Mouse (Mus musculus): ENCODE measurements around the gene Car10. TPM values are rescaled to one million over a fixed set of nuclear protein-coding genes. Genes with fewer than 3 reads are reported as not detected.

The Car10 gene
- polyA plus RNA-seq, 1 experiment from 2014 or later: 0.20 TPM

- DNase-seq (ENCODE audit: low spot score): no peak
- Histone ChIP-seq H3K27ac (no peak overlapping the region), H3K36me3 (no peaks in the 10 kb centered on the region), H3K4me3 (no peak overlapping the region), H3K27me3 (ENCODE audit: low read depth, poor library complexity, severe bottlenecking) (no peaks in the 10 kb centered on the region), H3K9me3 (replicated peaks) (no peaks in the 10 kb centered on the region), H3K4me1 (no peaks in the 10 kb centered on the region)
- WGBS: 83% methylated on average over 4 of the region's 4 CpGs
These were observed 490.0 kb downstream of the Car10 start for GRCm38 (mm10) chr11:93587788-93588187.

GRCm38 (mm10) chr11:93590652-93591051 lies 492.8 kb downstream of the Car10 start:
- Histone ChIP-seq H3K9me3 (replicated peaks) (no peaks in the 10 kb centered on the region), H3K4me1 (no peaks in the 10 kb centered on the region), H3K27ac (no peak overlapping the region), H3K4me3 (no peak overlapping the region), H3K27me3 (ENCODE audit: low read depth, poor library complexity, severe bottlenecking) (no peaks in the 10 kb centered on the region), H3K36me3 (no peaks in the 10 kb centered on the region)
- DNase-seq (ENCODE audit: low spot score): no peak
- WGBS: 78% methylated on average over 3 of the region's 3 CpGs

GRCm38 (mm10) chr11:93594033-93594432 lies 496.2 kb downstream of the Car10 start:
- H3K27ac ChIP-seq: no peak overlapping the region
- no peaks in the 10 kb centered on the region for H3K9me3 ChIP-seq (replicated peaks)
- H3K4me1 ChIP-seq: no peaks in the 10 kb centered on the region
- H3K4me3 ChIP-seq: no peak overlapping the region
- no peaks in the 10 kb centered on the region for H3K36me3 ChIP-seq
- DNase-seq (ENCODE audit: low spot score): no peak
- 4% methylated on average over 2 of the region's 2 CpGs for WGBS
- no peaks in the 10 kb centered on the region for H3K27me3 ChIP-seq (ENCODE audit: low read depth, poor library complexity, severe bottlenecking)

GRCm38 (mm10) chr11:93598175-93598574 lies 500.3 kb downstream of the Car10 start:
- Histone ChIP-seq H3K4me1 (no peaks in the 10 kb centered on the region), H3K27me3 (ENCODE audit: low read depth, poor library complexity, severe bottlenecking) (no peaks in the 10 kb centered on the region), H3K4me3 (no peak overlapping the region), H3K27ac (no peak overlapping the region), H3K9me3 (replicated peaks) (no peaks in the 10 kb centered on the region), H3K36me3 (no peaks in the 10 kb centered on the region)
- 77% methylated on average over 4 of the region's 4 CpGs for WGBS
- DNase-seq (ENCODE audit: low spot score): no peak

- no peak for DNase-seq (ENCODE audit: low spot score)
- Histone ChIP-seq H3K27me3 (ENCODE audit: low read depth, poor library complexity, severe bottlenecking) (no peaks in the 10 kb centered on the region), H3K4me1 (no peaks in the 10 kb centered on the region), H3K9me3 (replicated peaks) (no peaks in the 10 kb centered on the region), H3K4me3 (no peak overlapping the region), H3K36me3 (no peaks in the 10 kb centered on the region), H3K27ac (no peak overlapping the region)
- whole genome bisulfite sequencing: 87% methylated on average over 3 of the region's 3 CpGs
These were observed 501.9 kb downstream of the Car10 start for GRCm38 (mm10) chr11:93599755-93600154.

- Histone ChIP-seq H3K9me3 (replicated peaks) (no peaks in the 10 kb centered on the region), H3K4me3 (no peak overlapping the region), H3K27ac (no peak overlapping the region), H3K4me1 (no peaks in the 10 kb centered on the region), H3K36me3 (no peaks in the 10 kb centered on the region), H3K27me3 (ENCODE audit: low read depth, poor library complexity, severe bottlenecking) (no peaks in the 10 kb centered on the region)
- DNase-seq (ENCODE audit: low spot score): no peak
- 88% methylated on average over 1 of the region's 1 CpGs for WGBS
These were observed 505.7 kb downstream of the Car10 start for GRCm38 (mm10) chr11:93603575-93603974.

GRCm38 (mm10) chr11:93607111-93607510 lies 509.3 kb downstream of the Car10 start:
- Histone ChIP-seq H3K27me3 (ENCODE audit: low read depth, poor library complexity, severe bottlenecking) (no peaks in the 10 kb centered on the region), H3K36me3 (no peaks in the 10 kb centered on the region), H3K4me1 (no peaks in the 10 kb centered on the region), H3K4me3 (no peak overlapping the region), H3K27ac (no peak overlapping the region), H3K9me3 (replicated peaks) (no peaks in the 10 kb centered on the region)
- no peak for DNase-seq (ENCODE audit: low spot score)
- WGBS: 91% methylated on average over 1 of the region's 1 CpGs

GRCm38 (mm10) chr11:93608716-93609115 lies 510.9 kb downstream of the Car10 start:
- H3K4me1 ChIP-seq: peaks cover 3% of the 10 kb centered on the region; the same call in 1 of the 2 replicates
- WGBS: 66% methylated on average over 7 of the region's 7 CpGs
- DNase-seq (ENCODE audit: low spot score): no peak

GRCm38 (mm10) chr11:93612071-93612470 lies 514.2 kb downstream of the Car10 start:
- Histone ChIP-seq H3K4me1 (peaks cover 3% of the 10 kb centered on the region; the same call in 1 of the 2 replicates), H3K36me3 (no peaks in the 10 kb centered on the region), H3K4me3 (no peak overlapping the region), H3K27me3 (ENCODE audit: low read depth, poor library complexity, severe bottlenecking) (no peaks in the 10 kb centered on the region), H3K9me3 (replicated peaks) (no peaks in the 10 kb centered on the region), H3K27ac (no peak overlapping the region)
- WGBS: 85% methylated on average over 4 of the region's 4 CpGs
- no peak for DNase-seq (ENCODE audit: low spot score)

More at GRCm38 (mm10) chr11:93608716-93609115, 510.9 kb downstream of the Car10 start:
- no peak overlapping the region for H3K27ac ChIP-seq
- no peaks in the 10 kb centered on the region for H3K9me3 ChIP-seq (replicated peaks)
- no peaks in the 10 kb centered on the region for H3K27me3 ChIP-seq (ENCODE audit: low read depth, poor library complexity, severe bottlenecking)
- H3K36me3 ChIP-seq: no peaks in the 10 kb centered on the region
- no peak overlapping the region for H3K4me3 ChIP-seq

- Histone ChIP-seq H3K4me3 (no peak overlapping the region), H3K9me3 (replicated peaks) (no peaks in the 10 kb centered on the region), H3K4me1 (peaks cover 3% of the 10 kb centered on the region; the same call in 1 of the 2 replicates), H3K36me3 (no peaks in the 10 kb centered on the region), H3K27ac (no peak overlapping the region), H3K27me3 (ENCODE audit: low read depth, poor library complexity, severe bottlenecking) (no peaks in the 10 kb centered on the region)
- no peak for DNase-seq (ENCODE audit: low spot score)
These were observed 517.0 kb downstream of the Car10 start for GRCm38 (mm10) chr11:93614851-93615250.

GRCm38 (mm10) chr11:93623605-93624004 lies 525.8 kb downstream of the Car10 start:
- H3K27ac ChIP-seq: no peak overlapping the region
- no peaks in the 10 kb centered on the region for H3K4me1 ChIP-seq
- no peak for DNase-seq (ENCODE audit: low spot score)
- H3K4me3 ChIP-seq: no peak overlapping the region
- H3K36me3 ChIP-seq: no peaks in the 10 kb centered on the region
- no peaks in the 10 kb centered on the region for H3K27me3 ChIP-seq (ENCODE audit: low read depth, poor library complexity, severe bottlenecking)
- WGBS: 84% methylated on average over 5 of the region's 5 CpGs
- H3K9me3 ChIP-seq (replicated peaks): no peaks in the 10 kb centered on the region

- 76% methylated on average over 3 of the region's 3 CpGs for WGBS
- Histone ChIP-seq H3K9me3 (replicated peaks) (no peaks in the 10 kb centered on the region), H3K27ac (no peak overlapping the region), H3K36me3 (no peaks in the 10 kb centered on the region), H3K27me3 (ENCODE audit: low read depth, poor library complexity, severe bottlenecking) (no peaks in the 10 kb centered on the region), H3K4me3 (no peak overlapping the region), H3K4me1 (no peaks in the 10 kb centered on the region)
- no peak for DNase-seq (ENCODE audit: low spot score)
These were observed 541.6 kb downstream of the Car10 start for GRCm38 (mm10) chr11:93639410-93639809.

- H3K4me3 ChIP-seq: no peak overlapping the region
- no peak for DNase-seq (ENCODE audit: low spot score)
- no peaks in the 10 kb centered on the region for H3K27me3 ChIP-seq (ENCODE audit: low read depth, poor library complexity, severe bottlenecking)
- H3K36me3 ChIP-seq: no peaks in the 10 kb centered on the region
- 81% methylated on average over 5 of the region's 5 CpGs for WGBS
- H3K27ac ChIP-seq: no peak overlapping the region
- H3K9me3 ChIP-seq (replicated peaks): no peaks in the 10 kb centered on the region
- H3K4me1 ChIP-seq: no peaks in the 10 kb centered on the region
These were observed 543.1 kb downstream of the Car10 start for GRCm38 (mm10) chr11:93640954-93641353.

- no peak for DNase-seq (ENCODE audit: low spot score)
- no peak overlapping the region for H3K4me3 ChIP-seq
- no peaks in the 10 kb centered on the region for H3K36me3 ChIP-seq
- H3K4me1 ChIP-seq: no peaks in the 10 kb centered on the region
- H3K27me3 ChIP-seq (ENCODE audit: low read depth, poor library complexity, severe bottlenecking): no peaks in the 10 kb centered on the region
- WGBS: 89% methylated on average over 1 of the region's 1 CpGs
- H3K9me3 ChIP-seq (replicated peaks): no peaks in the 10 kb centered on the region
- H3K27ac ChIP-seq: no peak overlapping the region
These were observed 544.5 kb downstream of the Car10 start for GRCm38 (mm10) chr11:93642331-93642730.

Measured in limb, embryonic 10.5 days (tissue).